Mouse (Mus musculus): ENCODE measurements at regions not wholly inside any gene's neighbourhood (a gene's known extent, or its start where the extent isn't known, plus 50 kb on each side); places are given as distances from the start of the nearest gene placed in this dataset.

DNA sequence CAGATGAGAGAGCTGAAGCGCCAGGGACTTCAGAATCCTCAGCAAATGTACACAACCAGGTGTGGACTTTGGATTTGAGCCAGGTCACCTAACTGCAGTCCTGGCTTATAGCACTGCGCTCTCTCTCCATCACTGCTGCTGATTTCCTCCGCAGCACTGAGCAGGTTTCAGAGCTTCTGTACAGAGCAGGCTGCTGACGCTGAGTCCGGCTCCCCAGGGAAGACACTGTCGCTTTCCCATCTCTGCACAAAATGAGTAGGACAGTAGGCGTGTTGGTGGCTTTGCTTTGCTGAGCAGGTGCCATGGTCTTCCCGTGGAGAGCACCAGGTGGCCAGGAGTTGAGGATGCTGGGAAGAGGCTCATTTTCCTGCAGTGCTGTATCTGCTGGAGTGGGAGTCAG is 116.2 kb upstream of the Kazn start:
- intact Hi-C loops (cut with DNase I): no loop called here
- peak in 1 of 2 experiments; percentile 18 for DNase-seq (ENCODE audit: low spot score in 2 of 2)

DNA sequence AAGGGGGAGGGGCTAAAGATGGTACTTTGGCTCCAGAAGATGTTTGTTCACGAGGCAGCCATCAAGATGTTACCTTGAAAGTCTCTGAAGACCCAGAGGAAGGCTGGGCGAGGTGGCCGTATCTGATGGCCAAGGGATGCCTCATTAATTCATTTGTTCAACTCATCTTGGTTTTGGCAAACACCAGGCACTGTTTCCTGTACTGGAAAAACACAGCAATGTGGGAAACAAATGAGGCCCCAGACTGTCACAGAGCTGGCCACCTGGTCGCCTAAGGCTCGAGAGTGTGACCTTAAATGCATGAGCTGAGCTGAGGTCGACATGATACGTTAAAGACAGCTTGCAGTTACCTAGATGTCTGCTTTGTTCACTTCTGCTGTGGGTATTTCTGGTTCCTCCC is 114.3 kb upstream of the Kazn start:
- intact Hi-C loops (cut with DNase I): no loop called here

DNA sequence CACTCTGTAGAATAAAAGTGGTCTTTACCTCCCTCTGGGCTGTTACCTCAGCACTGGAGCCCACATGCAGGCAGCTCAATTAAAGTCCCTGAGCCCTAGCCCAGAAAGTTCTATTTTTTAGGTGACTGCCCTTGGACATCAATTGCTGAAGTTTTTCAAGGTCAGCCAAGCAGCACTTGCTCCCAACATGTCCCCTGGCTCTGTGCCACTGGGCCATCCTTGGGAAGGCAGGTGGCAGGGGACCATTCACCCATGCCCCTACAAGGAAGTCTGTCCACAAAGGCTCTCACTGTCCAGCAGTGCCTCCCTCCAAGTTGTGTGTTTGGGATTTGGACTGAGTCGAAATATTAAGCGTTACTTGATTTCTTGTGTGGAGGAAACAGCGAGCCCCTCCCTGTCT is 112.6 kb upstream of the Kazn start:
- intact Hi-C loops (cut with DNase I): no loop called here

More for the DNA sequence above, 114.3 kb upstream of the Kazn start:
- no peak for DNase-seq (ENCODE audit: low spot score in 2 of 2)

DNA sequence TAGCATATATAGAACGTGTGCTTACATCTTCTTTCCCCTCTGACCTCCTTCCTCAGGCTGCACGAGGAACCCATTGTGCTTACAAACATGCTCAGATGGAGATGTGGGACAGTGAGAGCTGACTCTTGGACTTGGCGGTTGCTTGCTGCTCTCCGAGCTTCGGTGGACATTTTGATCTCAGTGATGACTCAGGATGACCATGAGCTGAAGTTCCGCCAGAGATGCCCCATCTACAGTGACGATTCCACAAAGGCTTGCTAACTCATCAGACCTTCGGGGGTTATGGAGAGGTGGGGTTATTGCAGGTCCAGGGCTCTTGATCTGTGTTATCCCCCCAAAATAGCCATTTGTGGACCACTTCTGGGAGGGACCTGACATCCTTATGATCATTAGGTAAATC is 111.8 kb upstream of the Kazn start:
- no peak for DNase-seq (ENCODE audit: low spot score in 2 of 2)
- intact Hi-C loops (cut with DNase I): no loop called here

More for the DNA sequence above, 112.6 kb upstream of the Kazn start:
- DNase-seq (ENCODE audit: low spot score in 2 of 2): no peak

DNA sequence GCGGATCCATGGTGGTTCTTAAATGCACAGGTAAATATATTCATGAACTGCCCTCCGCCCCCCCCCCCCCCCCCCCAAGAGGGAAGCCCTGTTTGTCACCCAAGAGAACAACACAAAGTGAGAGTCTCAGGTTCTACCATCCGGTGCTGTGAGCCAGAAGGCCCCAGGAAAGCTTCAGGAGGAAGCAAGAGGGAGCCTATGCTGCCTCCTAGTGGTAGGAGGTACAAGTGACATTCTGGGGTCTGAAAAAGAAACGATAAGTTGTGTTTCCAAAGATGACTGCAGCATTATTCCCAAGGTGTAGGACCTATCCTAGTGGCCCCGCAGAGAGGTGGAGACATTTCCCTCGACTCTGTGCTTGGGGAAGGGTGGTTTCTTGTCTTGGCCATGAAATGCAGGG is 109.7 kb upstream of the Kazn start:
- intact Hi-C loops (cut with DNase I): loop anchor here (1.0 to 2.0 kb wide), 2 partner anchors 96 to 196 kb away; no protein-coding TSS in a partner anchor
- peak in 1 of 2 experiments; percentile 27 for DNase-seq (ENCODE audit: low spot score in 2 of 2)

DNA sequence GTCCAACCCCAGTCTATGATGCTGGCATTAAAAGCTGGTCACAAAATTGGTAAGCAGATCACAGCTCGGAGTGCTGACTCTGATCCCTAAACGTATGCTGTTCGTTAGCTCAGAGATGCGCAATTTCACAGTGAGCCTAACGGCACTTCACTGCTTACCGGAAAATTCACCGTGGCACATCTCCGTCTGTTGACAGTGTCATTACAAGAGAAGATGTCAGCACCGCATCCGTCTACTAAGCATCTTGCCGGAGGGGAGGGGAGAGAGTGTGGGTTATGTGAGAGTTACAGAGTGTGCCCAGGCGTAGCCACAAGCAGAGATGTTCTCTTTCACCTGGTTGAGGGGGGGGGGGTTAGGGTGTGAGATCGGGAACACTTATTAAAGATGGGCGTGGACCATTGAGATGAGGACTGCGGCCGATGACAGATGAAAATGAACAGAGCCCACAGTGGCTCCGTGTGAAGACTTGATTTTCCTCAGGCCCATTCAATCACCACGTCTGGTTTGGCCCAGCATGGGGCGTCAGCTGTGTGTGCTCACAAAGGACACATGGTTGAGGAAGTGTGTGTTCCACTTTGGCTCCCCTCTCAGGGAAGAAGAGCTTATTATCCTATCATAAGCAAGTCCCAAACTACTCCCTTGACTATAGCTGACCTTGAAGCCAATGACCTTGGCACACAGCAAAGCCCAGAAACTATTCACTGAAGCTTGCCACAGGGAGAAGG is 103.4 kb upstream of the Kazn start:
- no peak for DNase-seq (ENCODE audit: low spot score in 2 of 2)
- intact Hi-C loops (cut with DNase I): loop anchor here (5.0 kb wide), 1 partner anchor 75 kb away; no protein-coding TSS in a partner anchor

DNA sequence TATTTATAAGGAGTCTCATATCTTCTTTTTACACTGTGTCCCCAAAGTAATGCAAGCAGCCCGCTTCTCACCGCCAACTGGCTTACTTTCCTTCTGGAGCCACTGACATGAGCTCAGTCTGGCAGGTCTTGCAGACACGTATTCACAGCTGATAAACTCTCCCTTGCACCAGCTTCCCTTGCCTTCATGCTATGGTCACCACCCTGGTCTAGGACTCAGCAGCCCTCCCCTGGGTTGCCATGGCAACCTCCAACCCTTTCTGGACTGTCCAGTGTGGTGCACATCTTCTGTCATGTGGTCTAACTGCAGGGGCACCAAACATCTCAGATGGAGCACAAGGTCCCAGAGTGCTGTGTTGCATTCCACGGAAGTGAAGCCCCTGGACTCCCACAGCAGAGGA is 102.1 kb upstream of the Kazn start:
- intact Hi-C loops (cut with DNase I): loop anchor here (5.0 kb wide), 1 partner anchor 74 kb away; no protein-coding TSS in a partner anchor
- no peak for DNase-seq (ENCODE audit: low spot score in 2 of 2)

DNA sequence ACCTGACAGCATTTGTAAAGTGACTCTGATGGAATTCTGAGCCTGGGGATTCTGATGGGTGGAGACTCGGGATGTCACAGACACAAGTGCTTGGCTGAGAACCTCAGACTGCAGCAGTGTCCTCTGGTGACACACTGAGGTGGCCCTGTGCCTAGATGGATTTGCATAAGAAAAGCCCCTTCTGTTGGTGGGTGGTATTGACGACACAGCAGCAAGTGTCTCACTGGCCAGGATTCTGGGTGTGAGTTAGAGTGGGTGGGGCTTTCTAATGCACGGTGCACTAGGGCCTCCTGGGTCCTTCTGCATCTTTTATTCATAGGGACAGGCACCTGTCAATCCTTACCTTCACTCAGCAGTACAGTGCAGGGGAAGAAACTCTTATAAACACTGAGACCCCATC is 100.9 kb upstream of the Kazn start:
- no peak for DNase-seq (ENCODE audit: low spot score in 2 of 2)
- intact Hi-C loops (cut with DNase I): loop anchor here (5.0 kb wide), 1 partner anchor 73 kb away; no protein-coding TSS in a partner anchor

DNA sequence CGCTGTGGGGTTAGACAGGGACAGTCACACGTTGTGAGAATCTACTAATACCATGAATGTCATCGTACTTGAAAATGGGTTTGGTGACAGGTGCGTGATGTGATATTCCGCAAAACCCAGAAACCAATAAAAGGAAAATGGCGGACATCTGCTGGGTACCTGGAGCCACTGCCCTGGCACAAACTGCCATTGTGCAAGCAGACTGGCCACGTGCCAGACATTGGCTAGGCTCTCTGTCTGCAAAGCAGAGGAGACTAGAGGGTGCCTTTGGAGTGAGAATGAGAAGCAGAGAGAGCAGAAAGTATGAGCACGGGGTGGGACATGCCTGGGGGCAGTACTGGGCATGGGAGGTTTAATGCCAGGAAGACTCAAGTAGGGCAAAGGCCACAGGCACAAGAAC is 98.5 kb upstream of the Kazn start:
- DNase-seq (ENCODE audit: low spot score in 2 of 2): peak in 1 of 2 experiments; percentile 27
- intact Hi-C loops (cut with DNase I): no loop called here

DNA sequence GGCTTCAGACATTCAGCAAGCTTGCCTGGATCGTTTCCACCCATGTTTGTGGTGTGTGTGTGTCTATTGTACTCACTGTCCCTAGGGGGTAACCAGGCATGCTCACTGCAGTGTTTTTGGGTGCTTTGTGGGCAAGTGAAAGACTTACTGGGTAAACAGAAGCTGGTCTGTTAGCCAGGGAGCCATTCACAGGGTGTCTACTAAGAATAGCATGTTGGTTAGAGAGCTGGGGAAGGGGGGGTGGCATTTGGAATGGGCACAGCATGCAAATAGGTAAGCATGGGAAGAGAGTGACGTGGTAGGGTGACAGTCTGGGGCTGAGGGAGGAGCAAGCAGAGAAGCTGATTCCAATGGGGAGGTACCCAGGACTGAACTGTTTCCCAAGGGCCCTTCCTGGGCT is 97.7 kb upstream of the Kazn start:
- intact Hi-C loops (cut with DNase I): no loop called here
- DNase-seq (ENCODE audit: low spot score in 2 of 2): peak in 1 of 2 experiments; percentile 67

DNA sequence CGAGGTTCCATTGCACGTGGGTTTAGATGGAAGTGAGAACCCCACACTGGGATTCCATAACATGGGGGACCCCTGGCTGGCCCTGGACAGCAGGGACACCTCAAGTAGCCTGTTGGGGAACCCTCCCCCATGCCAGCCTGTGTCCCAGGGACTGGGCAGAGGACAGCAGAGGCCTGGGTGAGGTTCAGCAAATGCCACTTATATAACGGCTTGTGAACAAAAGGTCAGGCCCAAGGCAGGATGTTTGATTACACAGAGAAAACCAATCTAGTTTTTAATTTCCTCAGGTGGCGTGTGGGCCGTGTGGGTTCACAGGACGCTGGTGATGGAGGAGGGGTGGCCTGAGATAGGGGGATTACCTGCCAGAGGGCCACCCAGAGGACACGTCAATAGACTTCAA is 94.9 kb upstream of the Kazn start:
- intact Hi-C loops (cut with DNase I): no loop called here
- DNase-seq (ENCODE audit: low spot score in 2 of 2): no peak

DNA sequence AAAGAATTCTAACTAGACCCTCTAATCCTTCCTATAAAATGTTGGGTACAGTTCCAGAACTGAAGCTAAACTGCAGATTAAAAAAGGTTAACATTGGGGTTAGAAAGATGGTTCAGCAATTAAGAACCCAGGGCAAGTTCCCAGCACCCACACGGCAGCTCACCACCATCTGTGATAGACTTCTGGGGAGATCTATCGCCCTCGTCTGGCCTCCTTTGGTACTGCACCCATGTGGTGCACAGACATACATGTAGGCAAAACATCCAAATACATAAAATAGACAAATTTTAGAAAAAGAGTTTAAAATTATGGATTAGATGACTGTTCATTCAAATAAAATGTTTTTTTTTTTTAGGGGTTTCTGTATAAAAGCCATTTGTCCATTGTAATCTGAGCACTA is 91.4 kb upstream of the Kazn start:
- intact Hi-C loops (cut with DNase I): no loop called here
- no peak for DNase-seq (ENCODE audit: low spot score in 2 of 2)

DNA sequence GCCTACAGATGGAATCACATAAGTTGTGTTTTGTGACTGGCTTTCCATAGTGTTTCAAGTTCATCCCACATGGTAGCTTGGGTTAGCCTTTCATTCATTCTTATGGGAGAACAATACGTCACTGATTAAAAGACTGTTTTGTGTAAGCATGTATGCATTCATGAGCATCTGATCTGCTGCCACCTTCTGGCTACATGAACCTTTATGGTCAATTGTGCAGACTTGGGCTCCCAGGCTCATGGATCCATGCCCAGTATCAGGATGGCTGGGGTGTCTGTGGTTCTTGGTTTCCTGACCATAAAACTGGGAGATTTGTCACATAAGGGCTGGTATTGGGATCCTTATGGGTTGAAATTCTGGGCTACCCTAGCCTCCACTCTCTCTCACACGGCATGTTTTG is 90.4 kb upstream of the Kazn start:
- no peak for DNase-seq (ENCODE audit: low spot score in 2 of 2)
- intact Hi-C loops (cut with DNase I): no loop called here

DNA sequence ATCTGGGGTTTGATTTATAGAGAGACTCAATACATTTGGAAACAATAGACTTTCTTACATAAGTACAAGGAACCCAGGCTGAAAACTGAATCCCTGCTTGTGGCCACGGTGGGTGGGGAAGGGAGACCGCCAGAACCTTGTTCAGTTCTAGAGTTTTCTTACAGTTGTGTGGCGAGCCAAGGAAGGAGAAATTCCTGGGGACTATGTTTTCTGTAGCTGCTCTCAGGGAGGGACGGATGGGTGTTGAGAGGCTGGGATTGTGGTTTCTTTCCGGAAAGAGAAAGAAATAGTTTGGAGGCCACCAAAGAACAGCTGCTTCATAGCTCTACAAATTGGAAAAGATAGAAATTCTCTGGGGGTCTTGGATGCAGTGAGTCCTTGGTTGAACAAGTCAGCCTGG is 87.3 kb upstream of the Kazn start:
- no peak for DNase-seq (ENCODE audit: low spot score in 2 of 2)
- intact Hi-C loops (cut with DNase I): no loop called here

DNA sequence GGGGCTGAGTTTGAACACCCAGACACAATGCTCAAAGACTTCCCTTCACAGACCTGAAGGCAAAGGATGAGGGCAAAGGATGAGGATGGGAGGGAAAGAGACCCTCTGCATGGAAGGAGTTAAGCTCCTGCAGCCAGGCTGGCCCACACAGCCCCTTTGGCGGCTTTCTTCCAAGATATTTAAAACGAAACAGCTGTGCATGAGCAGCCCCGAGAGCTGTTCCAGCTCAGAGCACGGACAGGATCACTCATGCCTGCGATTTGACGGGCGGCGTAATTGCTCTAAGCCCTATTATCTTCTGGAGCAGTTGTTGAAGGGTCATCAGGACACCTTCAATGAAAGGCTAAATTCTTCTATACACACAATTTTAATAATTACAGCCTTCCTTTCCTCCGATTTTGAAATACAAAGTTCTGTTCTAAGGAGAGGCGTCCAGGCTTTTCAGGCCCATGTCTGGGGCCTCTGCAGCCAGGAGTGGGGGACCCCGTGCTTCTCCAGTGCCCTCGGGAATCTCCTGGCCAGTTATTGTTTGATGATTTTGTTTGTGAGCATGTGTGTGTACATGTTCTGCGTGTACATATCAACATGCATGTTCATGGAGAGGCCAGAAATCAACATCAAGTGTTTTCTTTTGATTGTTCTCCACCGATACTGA is 82.1 kb upstream of the Kazn start:
- intact Hi-C loops (cut with DNase I): no loop called here
- no peak for DNase-seq (ENCODE audit: low spot score in 2 of 2)

DNA sequence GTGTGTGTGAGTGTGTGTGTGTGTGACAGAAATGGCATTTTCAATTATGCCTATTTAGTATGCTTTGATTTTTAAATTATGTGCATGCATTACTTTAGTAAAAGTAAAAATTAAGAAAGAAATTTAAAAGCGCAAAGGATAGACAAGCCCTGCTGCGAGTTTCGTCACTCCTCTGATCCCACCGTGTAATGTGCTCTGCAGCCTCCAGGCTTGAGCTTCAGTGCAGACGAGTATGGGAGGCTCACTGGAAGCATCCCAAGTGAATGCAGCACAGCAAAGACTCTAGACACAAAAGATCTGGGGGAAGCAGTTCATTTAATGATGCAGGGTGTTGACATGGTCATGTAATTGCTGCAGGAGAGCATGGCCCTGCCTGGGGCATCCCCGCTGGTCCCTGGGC is 71.1 kb upstream of the Kazn start:
- DNase-seq (ENCODE audit: low spot score in 2 of 2): no peak
- intact Hi-C loops (cut with DNase I): no loop called here

DNA sequence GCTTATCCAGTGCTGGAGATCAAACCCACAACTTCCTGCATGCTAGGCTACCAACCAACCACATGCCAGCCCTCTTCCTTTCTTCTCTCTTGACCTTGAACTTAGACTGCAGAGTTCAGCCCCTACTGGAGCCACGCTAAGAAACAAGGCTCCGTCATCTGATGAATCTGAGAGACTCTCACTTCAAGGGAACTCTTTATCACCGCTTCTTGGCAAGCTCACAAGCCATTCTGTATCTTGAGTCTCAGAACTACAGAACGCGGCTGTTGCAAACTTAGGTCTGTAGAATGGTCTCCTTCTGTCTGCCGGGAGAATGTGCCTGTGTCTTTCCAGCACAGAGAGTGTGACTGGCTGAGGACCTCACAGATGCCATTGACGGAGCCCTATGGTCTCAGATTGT is 69.1 kb upstream of the Kazn start:
- peak in 1 of 2 experiments; percentile 23 for DNase-seq (ENCODE audit: low spot score in 2 of 2)
- intact Hi-C loops (cut with DNase I): no loop called here

DNA sequence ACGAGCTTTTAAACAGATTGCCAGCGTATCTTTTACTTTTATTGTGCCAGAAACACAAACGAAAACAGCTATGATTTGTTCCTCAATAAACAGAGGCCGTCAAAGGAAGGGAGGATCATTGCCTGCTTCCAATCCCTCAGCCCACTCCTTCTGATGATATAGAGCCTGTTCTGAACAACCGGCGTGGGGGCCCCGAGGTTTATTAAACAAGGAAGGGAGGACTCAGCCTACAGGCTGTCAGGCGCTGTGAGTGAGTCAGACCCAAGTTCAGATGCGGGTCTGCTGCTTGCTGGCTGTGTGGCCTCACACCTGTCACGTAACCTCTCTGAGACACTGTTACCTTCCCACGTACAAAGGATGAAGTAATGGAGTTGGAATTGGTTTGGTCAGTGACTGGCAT is 68.1 kb upstream of the Kazn start:
- intact Hi-C loops (cut with DNase I): no loop called here
- DNase-seq (ENCODE audit: low spot score in 2 of 2): no peak

DNA sequence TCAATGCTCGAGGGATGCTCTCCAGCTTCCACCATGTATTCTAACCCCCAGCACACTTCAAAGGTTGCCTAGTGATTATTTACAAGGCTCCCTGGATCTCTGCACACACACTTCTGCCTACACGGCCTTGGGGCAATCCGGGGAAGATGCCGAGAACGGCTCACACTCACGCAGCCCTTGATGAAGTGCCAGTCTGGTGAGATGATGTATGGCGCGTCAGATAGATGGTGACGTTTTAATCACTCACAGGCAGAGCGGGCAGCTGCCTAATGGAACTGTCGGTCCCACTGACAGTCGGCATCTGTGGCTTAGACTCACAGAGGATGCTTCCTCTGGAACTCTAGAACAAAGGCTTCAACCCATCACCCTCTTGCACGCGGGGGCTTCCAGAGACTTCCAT is 66.9 kb upstream of the Kazn start:
- intact Hi-C loops (cut with DNase I): no loop called here
- DNase-seq (ENCODE audit: low spot score in 2 of 2): no peak

DNA sequence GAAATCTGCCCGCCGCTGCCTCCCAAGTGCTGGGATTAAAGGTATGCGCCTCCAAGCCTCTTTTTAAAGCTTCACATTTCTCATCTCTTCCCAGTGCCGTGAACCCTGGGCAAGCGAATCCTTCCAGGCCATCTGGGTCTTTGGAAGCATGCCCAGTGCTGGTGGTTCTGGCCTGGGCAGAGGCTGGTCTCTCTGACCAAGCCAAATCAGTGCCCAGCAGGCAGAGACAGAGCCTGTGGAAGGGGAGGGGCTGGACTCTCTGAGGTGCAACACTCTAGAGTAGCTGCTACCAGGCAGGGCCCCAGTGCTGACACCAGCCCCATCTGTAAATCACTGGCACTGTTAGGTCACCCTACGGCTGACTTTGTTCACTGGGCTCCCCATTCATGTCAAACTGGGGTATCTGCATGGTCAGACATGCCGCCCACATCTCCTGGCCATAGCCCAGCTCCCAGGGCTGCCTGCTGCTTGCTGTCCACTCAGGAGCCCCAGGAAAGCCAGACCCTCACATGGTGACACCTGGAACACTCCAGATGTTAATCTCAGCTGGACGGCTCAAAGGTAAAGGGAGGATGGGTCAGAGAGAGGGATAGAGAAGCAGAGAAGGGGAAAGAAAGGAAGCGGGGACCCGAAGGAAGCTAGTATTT is 64.3 kb upstream of the Kazn start:
- intact Hi-C loops (cut with DNase I): no loop called here
- no peak for DNase-seq (ENCODE audit: low spot score in 2 of 2)

DNA sequence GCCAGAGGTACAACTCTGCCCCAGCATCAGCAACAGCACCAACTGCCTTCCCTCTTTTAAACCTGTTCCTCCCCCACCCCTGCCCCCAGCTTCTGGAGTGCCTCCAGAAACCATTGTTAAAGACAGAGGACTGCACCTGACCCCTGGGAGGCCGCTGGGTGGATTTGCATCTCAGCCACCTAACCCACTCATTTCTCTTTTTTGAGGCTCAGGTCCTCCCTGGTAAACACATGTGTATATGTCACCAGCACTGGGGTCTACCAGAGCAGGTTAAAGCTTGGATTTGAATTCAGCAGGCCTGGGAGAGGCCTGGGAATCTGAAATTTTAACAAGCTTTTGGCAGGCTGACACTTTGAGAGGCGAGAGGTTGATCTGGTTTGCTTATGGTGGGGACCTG is 63.5 kb upstream of the Kazn start:
- intact Hi-C loops (cut with DNase I): no loop called here

More for the DNA sequence above, 63.5 kb upstream of the Kazn start:
- DNase-seq (ENCODE audit: low spot score in 2 of 2): no peak
